Mouse (Mus musculus): ENCODE measurements around the gene Zfp804a.

- TF ChIP-seq POLR2A (IDR thresholded peaks at IDR 0.05; ENCODE audit: insufficient read depth, low read depth, low read length) = no peak
- no peak for TF ChIP-seq CTCF (IDR thresholded peaks at IDR 0.05)
Observed at GRCm38 (mm10) chr2:82211972-82212371, 158.9 kb downstream of the Zfp804a start.

All from heart, adult 2 months (tissue).